Mouse (Mus musculus) liver, adult 2 months (tissue): ENCODE data around the gene Nudcd3. TPM values are rescaled to one million over a fixed set of nuclear protein-coding genes. Genes with fewer than 3 reads are reported as not detected.

Experiments used
- DNase-seq: peaks from one replicate; pipeline ENCODE4 v3.0.0-alpha.2; 2011; ENCODE audit warnings: low read depth, low spot score; ENCODE audit errors: extremely low read depth
- H3K27ac ChIP-seq: fragments of 200-500 bp; replicated peaks from 2 replicates; pipeline ENCODE4 v1.5.1; 2012; ENCODE audit warnings: low read depth, mild to moderate bottlenecking, control low read depth, inconsistent platforms, low read length; ENCODE audit not compliant: insufficient read depth
- H3K27me3 ChIP-seq: fragments of 200-500 bp; 2 replicates; pipeline ENCODE4 v1.6.1; 2012; ENCODE audit warnings: mild to moderate bottlenecking, moderate library complexity, low read length, inconsistent platforms; ENCODE audit not compliant: control insufficient read depth, insufficient read depth
- H3K36me3 ChIP-seq: fragments of 200-500 bp; 2 replicates; pipeline ENCODE4 v1.6.1; 2012; ENCODE audit warnings: low read length, inconsistent platforms; ENCODE audit not compliant: control insufficient read depth, insufficient read depth
- H3K4me1 ChIP-seq: fragments of 200-500 bp; 2 replicates; pipeline ENCODE4 v1.6.1; 2011; ENCODE audit warnings: low read length; ENCODE audit not compliant: control insufficient read depth, insufficient read depth
- H3K4me3 ChIP-seq: fragments of 200-500 bp; 2 replicates; pipeline ENCODE4 v1.5.1; 2011; ENCODE audit warnings: low read depth, mild to moderate bottlenecking, control low read depth, low read length, moderate library complexity; ENCODE audit not compliant: insufficient read depth
- H3K79me2 ChIP-seq: fragments of 200-500 bp; 2 replicates; pipeline ENCODE4 v1.6.1; 2012; ENCODE audit warnings: inconsistent platforms, mild to moderate bottlenecking, low read length, moderate library complexity; ENCODE audit not compliant: control insufficient read depth, insufficient read depth
- H3K9ac ChIP-seq: fragments of 200-500 bp; 2 replicates; pipeline ENCODE4 v1.6.1; 2012; ENCODE audit warnings: low read depth, mild to moderate bottlenecking, control low read depth, inconsistent platforms, low read length
- CTCF ChIP-seq: fragments of 200-500 bp; IDR thresholded peaks from 2 replicates; pipeline ENCODE4 v1.5.1; 2011; ENCODE audit warnings: low read depth, low read length, control low read depth
- POLR2A ChIP-seq: fragments of 200-500 bp; IDR thresholded peaks from 2 replicates; pipeline ENCODE4 v1.6.1; 2011; ENCODE audit warnings: low read length, control low read depth; ENCODE audit not compliant: insufficient read depth; ENCODE audit errors: extremely low read depth
- WGBS: fragments of 180-500 bp; shearing (Covaris S2); methylation state at CpG from one replicate; pipeline ENCODE4 v1.1.7; 2018; 5-methylcytosine and 5-hydroxymethylcytosine counted together
- polyA plus RNA-seq: library from polyadenylated mRNA; depleted of rRNA; stranded (reverse); fragments of >200 nt; gene quantifications from 2 replicates; pipeline ENCODE4 v1.2.3, GENCODE M21; 2012; rRNA removed
- total RNA-seq: library from RNA; depleted of rRNA; stranded (reverse); fragments of >200 nt; gene quantifications from 2 replicates; pipeline ENCODE4 v1.2.3, GENCODE M21; 2014; rRNA removed

Nudcd3 gene
- total RNA-seq (10.6 and 12.8 TPM in 2 replicates), polyA plus RNA-seq (14.6 and 16.7 TPM in 2 replicates)

GRCm38 (mm10) chr11:6200087-6200569, at the start of gene Nudcd3:
Gene Nudcd3 (minus strand): TSS chr11:6200415.
- H3K27me3 ChIP-seq = no peaks in the 10 kb centered on the region; the same call in 1 of the 2 replicates
- no peaks in the 10 kb centered on the region for H3K36me3 ChIP-seq
- no peak for TF ChIP-seq CTCF
- 0 out of 2 replicates have a peak, but pooled peaks have one; percentile 29 for TF ChIP-seq POLR2A
- H3K27ac ChIP-seq = peak within 1 kb of the TSS; percentile 89
- peak within 1 kb of the TSS; percentile 77 for H3K4me3 ChIP-seq
- H3K4me1 ChIP-seq = peaks cover 7% of the 10 kb centered on the region
- peak within 1 kb of the TSS; percentile 83 for H3K9ac ChIP-seq
- peaks cover 18% of the 10 kb centered on the region; the same call in 1 of the 2 replicates for H3K79me2 ChIP-seq
- under 1% methylated on average over 39 of the region's 39 CpGs for WGBS
- DNase-seq = peak; percentile 86

- no peaks in the 10 kb centered on the region for H3K79me2 ChIP-seq
- TF ChIP-seq CTCF (no peak), POLR2A (no peak)
Measured at GRCm38 (mm10) chr11:6244707-6245106, 44.5 kb upstream of the Nudcd3 start.

GRCm38 (mm10) chr11:6233025-6233424, 32.8 kb upstream of the Nudcd3 start:
- Histone ChIP-seq H3K4me3 (no peak overlapping the region), H3K27me3 (no peaks in the 10 kb centered on the region), H3K36me3 (no peaks in the 10 kb centered on the region), H3K4me1 (no peaks in the 10 kb centered on the region), H3K27ac (no peak overlapping the region), H3K9ac (no peak overlapping the region), H3K79me2 (no peaks in the 10 kb centered on the region)
- WGBS = 72% methylated on average over 4 of the region's 4 CpGs
- TF ChIP-seq POLR2A (no peak), CTCF (no peak)
- DNase-seq = peak; percentile 24

More at GRCm38 (mm10) chr11:6244707-6245106, 44.5 kb upstream of the Nudcd3 start:
- H3K4me3 ChIP-seq = no peak overlapping the region
- H3K36me3 ChIP-seq = no peaks in the 10 kb centered on the region
- H3K4me1 ChIP-seq = no peaks in the 10 kb centered on the region
- DNase-seq = no peak
- no peak overlapping the region for H3K9ac ChIP-seq
- no peak overlapping the region for H3K27ac ChIP-seq
- WGBS = 73% methylated on average over 19 of the region's 19 CpGs
- H3K27me3 ChIP-seq = no peaks in the 10 kb centered on the region

GRCm38 (mm10) chr11:6230012-6230411, 29.8 kb upstream of the Nudcd3 start, which contains the start of gene Npc1l1:
Gene Npc1l1 (minus strand): TSS chr11:6230143.
- Histone ChIP-seq H3K79me2 (no peaks in the 10 kb centered on the region), H3K27ac (no peak within 1 kb of the TSS), H3K4me3 (no peak within 1 kb of the TSS), H3K4me1 (no peaks in the 10 kb centered on the region), H3K36me3 (no peaks in the 10 kb centered on the region), H3K9ac (no peak within 1 kb of the TSS), H3K27me3 (no peaks in the 10 kb centered on the region)
- no peak for TF ChIP-seq POLR2A
- no peak for TF ChIP-seq CTCF
- WGBS = 46% methylated on average over 7 of the region's 7 CpGs
- no peak for DNase-seq

- Histone ChIP-seq H3K4me1 (no peaks in the 10 kb centered on the region), H3K4me3 (no peak overlapping the region), H3K27ac (no peak overlapping the region), H3K36me3 (no peaks in the 10 kb centered on the region), H3K79me2 (no peaks in the 10 kb centered on the region), H3K27me3 (no peaks in the 10 kb centered on the region), H3K9ac (no peak overlapping the region)
- TF ChIP-seq CTCF = no peak
- no peak for TF ChIP-seq POLR2A
- 81% methylated on average over 14 of the region's 14 CpGs for WGBS
- DNase-seq = no peak
Measured at GRCm38 (mm10) chr11:6224541-6225229, 24.5 kb upstream of the Nudcd3 start.

- Histone ChIP-seq H3K4me1 (no peaks in the 10 kb centered on the region), H3K36me3 (no peaks in the 10 kb centered on the region), H3K9ac (no peak overlapping the region), H3K27ac (no peak overlapping the region), H3K4me3 (no peak overlapping the region), H3K79me2 (no peaks in the 10 kb centered on the region), H3K27me3 (no peaks in the 10 kb centered on the region)
- TF ChIP-seq POLR2A (no peak), CTCF (no peak)
- 94% methylated on average over 10 of the region's 10 CpGs for WGBS
- DNase-seq = no peak
Measured at GRCm38 (mm10) chr11:6222187-6222586, 22.0 kb upstream of the Nudcd3 start.
